Mouse (Mus musculus) ES-CJ7 (cell line): ENCODE results near the gene Abca3.
A peak's percentile ranks its signal among the peaks of the same experiment; 100 is the strongest.
"Not testable (repeated sequence)": the region's sequence is repeated elsewhere in the genome, so short reads cannot be mapped to it uniquely, and the experiment has no call there.

ENCODE experiments used
- DNase-seq: peaks from one replicate; pipeline ENCODE4 v3.0.0; 2011; ENCODE audit warnings: low read depth, low spot score

Abca3 gene

DNA sequence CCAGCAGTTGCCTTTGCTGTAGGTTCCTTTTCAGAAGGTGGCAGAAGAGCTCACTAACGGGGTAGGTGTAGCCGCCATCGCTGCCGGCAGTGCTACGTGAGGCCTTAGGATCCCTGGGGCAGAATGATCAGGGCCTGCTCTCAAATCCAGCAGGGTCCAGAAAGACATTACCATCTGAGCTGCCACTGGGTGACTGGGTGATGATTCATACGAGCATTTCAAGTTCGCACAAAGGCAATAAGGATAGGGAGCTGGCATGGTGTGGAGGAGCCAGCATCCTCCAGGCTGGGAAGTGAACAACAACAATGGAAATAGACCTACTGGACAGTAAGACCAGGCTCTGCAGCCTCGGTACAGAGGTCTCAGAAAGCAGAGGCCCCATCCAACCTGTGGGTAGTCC lies 88.6 kb downstream of the Abca3 start:
- no peak for DNase-seq

DNA sequence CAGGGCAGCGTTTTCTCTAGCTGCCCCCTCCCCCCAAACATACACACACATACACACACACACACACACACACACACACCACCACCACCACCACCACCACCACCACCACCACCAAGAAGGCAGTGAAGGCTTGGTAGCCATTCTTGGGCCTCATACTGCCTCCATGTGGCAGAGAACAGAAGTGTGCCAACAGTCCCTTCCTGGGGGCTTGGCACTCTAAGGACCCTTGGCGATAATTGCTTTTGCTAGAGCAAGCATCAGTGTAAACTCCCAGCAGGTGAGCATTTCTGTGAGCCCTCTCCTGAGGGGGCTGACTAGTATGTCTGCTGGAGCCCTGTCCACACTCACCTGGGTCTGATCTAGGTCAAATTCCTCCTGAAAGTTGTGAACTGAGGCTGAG lies 89.4 kb downstream of the Abca3 start:
- DNase-seq, result peak; percentile 47

GRCm38 (mm10) chr17:24442107-24442506 lies 90.4 kb downstream of the Abca3 start:
- DNase-seq, result no peak

DNA sequence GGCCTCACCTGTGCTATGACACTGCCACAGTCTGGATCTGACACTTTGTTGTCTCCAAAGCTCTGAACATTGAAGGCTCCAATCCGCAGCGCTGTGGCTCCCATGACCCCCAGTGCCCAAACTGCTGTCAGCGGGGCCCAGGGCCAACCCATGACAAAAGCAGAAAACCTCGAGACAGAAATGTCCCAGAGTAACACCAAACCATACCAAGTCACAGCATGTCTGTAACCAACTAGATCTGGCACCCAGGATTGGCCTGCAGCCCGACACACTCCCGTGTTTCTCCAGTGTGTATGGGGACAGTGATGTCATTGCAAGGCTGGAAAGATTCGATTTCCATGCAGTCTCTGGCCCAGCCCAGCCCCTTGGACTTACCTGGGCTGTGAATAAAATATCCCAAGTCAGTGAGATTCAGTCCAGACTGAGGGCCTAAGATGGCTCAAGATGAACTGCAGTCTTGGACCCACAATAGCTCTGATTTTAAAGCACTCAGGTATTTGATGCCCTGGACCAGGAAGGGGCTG lies 90.9 kb downstream of the Abca3 start, which contains the start of gene Dnase1l2:
Gene Dnase1l2, minus strand, starts transcription at position 474 of the 524 bp plus-strand sequence.
- DNase-seq, result no peak

GRCm38 (mm10) chr17:24443409-24443808 lies 91.7 kb downstream of the Abca3 start:
- no peak for DNase-seq

- no peak for DNase-seq
Observed at GRCm38 (mm10) chr17:24446590-24446989, 94.8 kb downstream of the Abca3 start.

GRCm38 (mm10) chr17:24449507-24449906 lies 97.8 kb downstream of the Abca3 start:
- no peak for DNase-seq

DNA sequence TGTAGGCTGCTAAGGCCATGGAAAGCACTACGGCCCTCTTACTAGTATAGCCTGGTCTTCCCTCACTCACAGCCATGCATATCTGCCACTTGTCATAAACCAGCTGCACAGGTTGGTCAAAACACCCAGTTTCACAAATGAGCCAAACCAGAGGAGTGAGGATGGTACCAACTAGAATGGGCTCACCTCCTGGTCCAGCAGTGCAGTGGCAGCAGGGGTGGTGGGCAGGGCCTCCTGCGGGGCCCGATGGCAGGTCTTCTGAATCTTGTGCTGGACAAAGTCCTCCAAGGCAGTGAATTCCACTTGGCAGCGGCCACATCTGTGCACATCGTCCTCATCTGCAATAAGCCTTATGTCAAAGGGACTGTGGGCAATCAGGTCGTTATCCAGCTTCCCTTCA lies 99.5 kb downstream of the Abca3 start:
- no peak for DNase-seq

- DNase-seq, result no peak
Observed at GRCm38 (mm10) chr17:24453372-24453771, 101.6 kb downstream of the Abca3 start.

GRCm38 (mm10) chr17:24454218-24454755 lies 102.5 kb downstream of the Abca3 start:
- no peak for DNase-seq

DNA sequence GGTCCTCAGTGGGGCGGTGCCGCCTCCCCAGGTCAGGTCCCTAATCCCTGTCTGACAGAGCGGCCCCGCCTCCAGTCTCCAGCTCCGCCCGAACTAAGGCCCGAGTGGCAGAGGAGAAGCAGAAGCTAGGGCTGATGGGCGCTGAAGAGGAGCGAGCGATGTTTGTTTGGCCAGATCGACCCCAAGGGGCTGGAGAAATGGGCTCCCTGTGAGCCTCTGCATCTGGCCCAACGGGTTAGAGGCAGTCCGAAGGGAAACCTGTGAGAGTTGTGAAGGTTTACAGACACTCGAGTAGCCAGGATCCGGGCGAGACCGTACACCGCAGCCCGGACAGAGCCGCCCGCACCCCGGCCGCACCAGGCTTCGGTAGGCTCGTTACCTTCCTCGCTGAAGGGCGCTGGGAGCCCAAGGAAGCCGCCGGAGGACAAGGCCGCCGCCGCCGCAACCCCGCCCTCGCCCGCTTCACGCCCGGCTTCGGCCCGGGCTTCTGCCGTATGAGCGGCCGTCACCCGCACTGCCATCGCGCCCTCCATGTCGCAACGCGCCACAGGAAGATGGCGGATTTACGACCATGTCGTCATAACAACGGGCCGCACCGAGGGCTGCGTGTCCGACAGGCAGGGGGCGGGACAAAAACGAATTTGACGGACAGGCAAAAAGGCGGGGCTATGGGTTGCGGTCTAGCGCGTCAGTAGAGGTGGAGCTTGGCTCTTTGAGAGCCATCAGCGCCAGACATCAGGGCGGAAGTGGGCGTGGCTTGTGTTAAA lies 103.2 kb downstream of the Abca3 start:
- peak; percentile 100 for DNase-seq

DNA sequence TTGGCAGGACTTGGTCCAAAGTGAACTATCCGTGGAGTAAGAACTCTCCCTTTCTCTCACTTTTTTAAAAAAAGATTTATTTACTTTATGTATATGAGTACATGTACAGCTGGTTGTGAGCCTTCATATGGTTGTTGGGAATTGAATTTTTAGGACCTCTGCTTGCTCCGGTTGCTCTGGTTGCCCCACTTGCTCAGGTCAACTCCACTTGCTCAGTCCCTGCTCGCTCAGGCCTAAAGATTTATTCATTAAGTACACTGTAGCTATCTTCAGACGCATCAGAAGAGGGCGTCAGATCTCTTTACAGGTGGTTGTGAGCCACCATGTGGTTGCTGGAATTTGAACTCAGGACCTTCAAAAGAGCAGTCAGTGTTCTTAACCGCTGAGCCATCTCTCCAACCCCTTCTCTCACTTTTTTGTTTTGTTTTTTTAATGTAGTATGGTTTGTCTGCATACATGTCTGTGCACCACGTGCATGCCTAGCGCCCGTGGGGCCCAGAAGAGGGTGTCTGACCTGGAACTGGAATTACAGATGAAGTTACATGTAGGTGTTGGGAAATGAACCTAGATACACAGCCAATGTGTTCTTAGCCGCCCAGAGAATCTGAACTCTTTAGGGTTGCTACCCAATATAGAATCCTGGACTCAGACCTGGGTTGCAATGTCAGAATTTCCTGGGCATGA lies 103.9 kb downstream of the Abca3 start:
- DNase-seq, result not testable (repeated sequence)
